In genomic region chr9:39509412-39509811, GRCm38 (mm10) we compare ENCODE assay signal across 33 mouse cellular contexts. TPM values are rescaled to one million over a fixed set of nuclear protein-coding genes. Genes with fewer than 3 reads are reported as not detected.
A peak's percentile ranks its signal among the peaks of the same experiment; 100 is the strongest.
DNase-seq lines count a peak whose midpoint lies in the region; ATAC-seq and TF ChIP-seq lines count a peak whose summit lies in the region.
"Had no signal": no experiment of that assay in that cellular context is flagged by ENCODE, and none has a peak within 500 bp of the region (broad histone marks: within the 10 kb centered on the region; RNA-seq: fewer than 3 reads in every experiment).

No protein-coding gene starts in this region.

- no peak overlapping the region for H3K27ac ChIP-seq in forebrain, postnatal 0 days (ENCODE audit: low read depth, low read length)
- H3K27ac ChIP-seq in forebrain, embryonic 12.5 days, result no peak overlapping the region
- no peak overlapping the region for H3K27ac ChIP-seq in midbrain, embryonic 13.5 days
- no peak overlapping the region for H3K27ac ChIP-seq in midbrain, embryonic 10.5 days (replicated peaks)
- 0 out of 2 replicates have a peak overlapping the region, but pooled peaks have one; percentile 10 for H3K27ac ChIP-seq in midbrain, embryonic 16.5 days (ENCODE audit: low read length)
- H3K27ac ChIP-seq: embryonic facial prominence, embryonic 13.5 days; heart, embryonic 13.5 days; layer of hippocampus, adult 2 months; limb, embryonic 10.5 days; limb, embryonic 15.5 days; liver, embryonic 13.5 days had no signal

- H3K27me3 ChIP-seq in forebrain, postnatal 0 days (ENCODE audit: insufficient read depth, low read length), result no peaks in the 10 kb centered on the region
- no peaks in the 10 kb centered on the region for H3K27me3 ChIP-seq in forebrain, embryonic 12.5 days
- no peaks in the 10 kb centered on the region for H3K27me3 ChIP-seq in midbrain, embryonic 13.5 days
- no peaks in the 10 kb centered on the region for H3K27me3 ChIP-seq in midbrain, embryonic 10.5 days (ENCODE audit: low read depth, poor library complexity, severe bottlenecking)
- H3K27me3 ChIP-seq in midbrain, embryonic 16.5 days (ENCODE audit: control insufficient read depth, insufficient read depth, low read depth, low read length), result no peaks in the 10 kb centered on the region
- H3K27me3 ChIP-seq: embryonic facial prominence, embryonic 13.5 days; heart, embryonic 13.5 days; limb, embryonic 15.5 days; liver, embryonic 13.5 days; megakaryocyte, embryonic 14.5 days had no signal

- peak; percentile 8; the same call in 1 of the 2 replicates for ATAC-seq in forebrain, postnatal 0 days
- ATAC-seq in forebrain, embryonic 12.5 days (ENCODE audit: low FRiP score), result no peak; the same call in 1 of the 2 replicates
- peak; percentile 53; the same call in 1 of the 2 replicates for ATAC-seq in midbrain, embryonic 13.5 days
- peak; percentile 51; the same call in 1 of the 2 replicates for ATAC-seq in midbrain, embryonic 16.5 days
- ATAC-seq: lung, postnatal 0 days had no signal

- no peaks in the 10 kb centered on the region for H3K9me3 ChIP-seq in forebrain, postnatal 0 days (ENCODE audit: low read length)
- no peaks in the 10 kb centered on the region for H3K9me3 ChIP-seq in forebrain, embryonic 12.5 days
- H3K9me3 ChIP-seq in midbrain, embryonic 13.5 days, result no peaks in the 10 kb centered on the region
- no peaks in the 10 kb centered on the region for H3K9me3 ChIP-seq in midbrain, embryonic 10.5 days (replicated peaks)
- no peaks in the 10 kb centered on the region for H3K9me3 ChIP-seq in midbrain, embryonic 16.5 days (replicated peaks; ENCODE audit: control insufficient read depth, low read length, poor library complexity, severe bottlenecking)
- H3K9me3 ChIP-seq: embryonic facial prominence, embryonic 13.5 days; heart, embryonic 13.5 days; limb, embryonic 10.5 days; limb, embryonic 15.5 days; liver, embryonic 13.5 days; megakaryocyte, embryonic 14.5 days had no signal

- H3K36me3 ChIP-seq in forebrain, postnatal 0 days (ENCODE audit: insufficient read depth), result no peaks in the 10 kb centered on the region
- no peaks in the 10 kb centered on the region for H3K36me3 ChIP-seq in forebrain, embryonic 12.5 days (replicated peaks)
- H3K36me3 ChIP-seq in midbrain, embryonic 13.5 days, result no peaks in the 10 kb centered on the region
- no peaks in the 10 kb centered on the region for H3K36me3 ChIP-seq in midbrain, embryonic 10.5 days
- H3K36me3 ChIP-seq in midbrain, embryonic 16.5 days (ENCODE audit: control insufficient read depth, insufficient read depth, low read length), result no peaks in the 10 kb centered on the region
- H3K36me3 ChIP-seq: embryonic facial prominence, embryonic 13.5 days; heart, embryonic 13.5 days; limb, embryonic 10.5 days; limb, embryonic 15.5 days; liver, embryonic 13.5 days had no signal

- no peak overlapping the region for H3K4me3 ChIP-seq in forebrain, postnatal 0 days (ENCODE audit: low read depth, low read length)
- no peak overlapping the region for H3K4me3 ChIP-seq in forebrain, embryonic 12.5 days (replicated peaks)
- H3K4me3 ChIP-seq in midbrain, embryonic 13.5 days (replicated peaks), result no peak overlapping the region
- no peak overlapping the region for H3K4me3 ChIP-seq in midbrain, embryonic 10.5 days
- H3K4me3 ChIP-seq in midbrain, embryonic 16.5 days (ENCODE audit: low read depth, low read length), result no peak overlapping the region
- H3K4me3 ChIP-seq: embryonic facial prominence, embryonic 13.5 days; heart, embryonic 13.5 days; layer of hippocampus, adult 2 months; limb, embryonic 10.5 days; limb, embryonic 15.5 days; liver, embryonic 13.5 days; megakaryocyte, embryonic 14.5 days had no signal

- H3K4me2 ChIP-seq in forebrain, postnatal 0 days (ENCODE audit: low read depth), result no peak overlapping the region
- H3K4me2 ChIP-seq in forebrain, embryonic 12.5 days, result no peak overlapping the region
- no peak overlapping the region for H3K4me2 ChIP-seq in midbrain, embryonic 13.5 days (replicated peaks)
- no peak overlapping the region for H3K4me2 ChIP-seq in midbrain, embryonic 16.5 days (ENCODE audit: low read length)
- H3K4me2 ChIP-seq: embryonic facial prominence, embryonic 13.5 days; heart, embryonic 13.5 days; limb, embryonic 15.5 days; liver, embryonic 13.5 days had no signal

- no peaks in the 10 kb centered on the region for H3K4me1 ChIP-seq in forebrain, postnatal 0 days (ENCODE audit: insufficient read depth)
- H3K4me1 ChIP-seq in forebrain, embryonic 12.5 days, result no peaks in the 10 kb centered on the region
- H3K4me1 ChIP-seq in midbrain, embryonic 13.5 days (replicated peaks), result no peaks in the 10 kb centered on the region
- H3K4me1 ChIP-seq in midbrain, embryonic 10.5 days, result no peaks in the 10 kb centered on the region
- H3K4me1 ChIP-seq in midbrain, embryonic 16.5 days (ENCODE audit: control insufficient read depth, insufficient read depth, low read length), result peaks cover 4% of the 10 kb centered on the region
- H3K4me1 ChIP-seq: embryonic facial prominence, embryonic 13.5 days; heart, embryonic 13.5 days; limb, embryonic 10.5 days; limb, embryonic 15.5 days; liver, embryonic 13.5 days; megakaryocyte, embryonic 14.5 days had no signal

- no peak for DNase-seq in forebrain, postnatal 0 days
- DNase-seq in midbrain, embryonic 10.5 days (ENCODE audit: low spot score), result no peak
- DNase-seq in right cerebral cortex, postnatal 36 days (ENCODE audit: low spot score in 2 of 2), result no peak
- DNase-seq in left cerebral cortex, adult 8-10 months (ENCODE audit: low spot score in 2 of 2), result no peak
- DNase-seq: liver, embryonic 13.5 days; lung, adult 18-20 months had no signal

- H3K9ac ChIP-seq in forebrain, postnatal 0 days, result no peak overlapping the region
- H3K9ac ChIP-seq in forebrain, embryonic 12.5 days, result no peak overlapping the region
- H3K9ac ChIP-seq in midbrain, embryonic 13.5 days (replicated peaks), result no peak overlapping the region
- H3K9ac ChIP-seq in midbrain, embryonic 16.5 days (ENCODE audit: low read depth, low read length), result no peak overlapping the region
- H3K9ac ChIP-seq: embryonic facial prominence, embryonic 13.5 days; heart, embryonic 13.5 days; limb, embryonic 15.5 days; liver, embryonic 13.5 days had no signal

- WGBS in forebrain, postnatal 0 days, result 78% methylated on average over 9 of the region's 9 CpGs
- WGBS in forebrain, embryonic 12.5 days, result 84% methylated on average over 9 of the region's 9 CpGs
- 78% methylated on average over 9 of the region's 9 CpGs for WGBS in midbrain, embryonic 13.5 days
- WGBS in midbrain, embryonic 10.5 days, result 81% methylated on average over 9 of the region's 9 CpGs
- 84% methylated on average over 9 of the region's 9 CpGs for WGBS in midbrain, embryonic 16.5 days

- TF ChIP-seq CTCF in forebrain, postnatal 0 days (IDR thresholded peaks at IDR 0.05; ENCODE audit: low read depth), result no peak

RNA-seq across cellular contexts. Expression of gene Olfr957, which starts 6.2 kb away (rescaled TPM):
- total RNA-seq in forebrain, postnatal 0 days (2014; rRNA removed), result not detected in 2 replicates
- not detected in 2 replicates for polyA plus RNA-seq in forebrain, postnatal 0 days (2015; fragmentation: Nextera tagmentation; extraction: Ambion mirVana)
- polyA plus RNA-seq in forebrain, embryonic 12.5 days (2016; fragmentation: Nextera tagmentation; extraction: Ambion mirVana), result 0.13 TPM in 1 of 2 replicates, not detected in the other
- polyA plus RNA-seq in midbrain, embryonic 13.5 days (2015; fragmentation: Nextera tagmentation; extraction: Ambion mirVana), result not detected in 2 replicates
- not detected in 2 replicates for polyA plus RNA-seq in midbrain, embryonic 10.5 days (2016; fragmentation: Nextera tagmentation; extraction: Ambion mirVana)
- not detected in 2 replicates for polyA plus RNA-seq in midbrain, embryonic 16.5 days (2015; fragmentation: Nextera tagmentation; extraction: Ambion mirVana)
- not detected for total RNA-seq in left cerebral cortex, adult 8-10 months (2022)
- total RNA-seq: adrenal gland, adult 18-20 months; adrenal gland, postnatal 25 days; common myeloid progenitor, adult 5-6 weeks; gastrocnemius, postnatal 10 days; heart, adult 8-10 months; heart, postnatal 10 days; hematopoietic stem cell, adult 5-6 weeks; layer of hippocampus, adult 2 months; layer of hippocampus, postnatal 14 days; monocyte, adult 5-6 weeks had no signal
- polyA plus RNA-seq: embryonic facial prominence, embryonic 13.5 days; gonadal fat pad, adult 2 months; heart, embryonic 13.5 days; intestine, embryonic 14.5 days; kidney, adult 2 months; kidney, embryonic 16.5 days; limb, embryonic 10.5 days; limb, embryonic 15.5 days; liver, embryonic 13.5 days; lung, postnatal 0 days; small intestine, adult 2 months; stomach, embryonic 14.5 days; testis, adult 2 months; thymus, postnatal 0 days had no signal

RNA-seq across cellular contexts. Expression of gene Olfr44, which starts 15.6 kb away (rescaled TPM):
- not detected in 2 replicates for total RNA-seq in forebrain, postnatal 0 days (2014; rRNA removed)
- not detected in 2 replicates for polyA plus RNA-seq in forebrain, postnatal 0 days (2015; fragmentation: Nextera tagmentation; extraction: Ambion mirVana)
- not detected in 2 replicates for polyA plus RNA-seq in forebrain, embryonic 12.5 days (2016; fragmentation: Nextera tagmentation; extraction: Ambion mirVana)
- not detected in 2 replicates for polyA plus RNA-seq in midbrain, embryonic 13.5 days (2015; fragmentation: Nextera tagmentation; extraction: Ambion mirVana)
- not detected in 2 replicates for polyA plus RNA-seq in midbrain, embryonic 10.5 days (2016; fragmentation: Nextera tagmentation; extraction: Ambion mirVana)
- polyA plus RNA-seq in midbrain, embryonic 16.5 days (2015; fragmentation: Nextera tagmentation; extraction: Ambion mirVana), result not detected in 2 replicates
- total RNA-seq in left cerebral cortex, adult 8-10 months (2022), result not detected
- total RNA-seq: adrenal gland, adult 18-20 months; adrenal gland, postnatal 25 days; common myeloid progenitor, adult 5-6 weeks; gastrocnemius, postnatal 10 days; heart, adult 8-10 months; heart, postnatal 10 days; hematopoietic stem cell, adult 5-6 weeks; layer of hippocampus, adult 2 months; layer of hippocampus, postnatal 14 days; monocyte, adult 5-6 weeks had no signal
- polyA plus RNA-seq: embryonic facial prominence, embryonic 13.5 days; gonadal fat pad, adult 2 months; heart, embryonic 13.5 days; intestine, embryonic 14.5 days; kidney, adult 2 months; kidney, embryonic 16.5 days; limb, embryonic 10.5 days; limb, embryonic 15.5 days; liver, embryonic 13.5 days; lung, postnatal 0 days; small intestine, adult 2 months; stomach, embryonic 14.5 days; testis, adult 2 months; thymus, postnatal 0 days had no signal

RNA-seq across cellular contexts. Expression of gene Olfr955, which starts 37.7 kb away (rescaled TPM):
- not detected in 2 replicates for total RNA-seq in forebrain, postnatal 0 days (2014; rRNA removed)
- not detected in 2 replicates for polyA plus RNA-seq in forebrain, postnatal 0 days (2015; fragmentation: Nextera tagmentation; extraction: Ambion mirVana)
- polyA plus RNA-seq in forebrain, embryonic 12.5 days (2016; fragmentation: Nextera tagmentation; extraction: Ambion mirVana), result not detected in 2 replicates
- polyA plus RNA-seq in midbrain, embryonic 13.5 days (2015; fragmentation: Nextera tagmentation; extraction: Ambion mirVana), result not detected in 2 replicates
- polyA plus RNA-seq in midbrain, embryonic 10.5 days (2016; fragmentation: Nextera tagmentation; extraction: Ambion mirVana), result not detected in 2 replicates
- polyA plus RNA-seq in midbrain, embryonic 16.5 days (2015; fragmentation: Nextera tagmentation; extraction: Ambion mirVana), result not detected in 2 replicates
- not detected for total RNA-seq in left cerebral cortex, adult 8-10 months (2022)
- total RNA-seq: adrenal gland, adult 18-20 months; adrenal gland, postnatal 25 days; common myeloid progenitor, adult 5-6 weeks; gastrocnemius, postnatal 10 days; heart, adult 8-10 months; heart, postnatal 10 days; hematopoietic stem cell, adult 5-6 weeks; layer of hippocampus, adult 2 months; layer of hippocampus, postnatal 14 days; monocyte, adult 5-6 weeks had no signal
- polyA plus RNA-seq: embryonic facial prominence, embryonic 13.5 days; gonadal fat pad, adult 2 months; heart, embryonic 13.5 days; intestine, embryonic 14.5 days; kidney, adult 2 months; kidney, embryonic 16.5 days; limb, embryonic 10.5 days; limb, embryonic 15.5 days; liver, embryonic 13.5 days; lung, postnatal 0 days; small intestine, adult 2 months; stomach, embryonic 14.5 days; testis, adult 2 months; thymus, postnatal 0 days had no signal

RNA-seq across cellular contexts. Expression of gene Olfr958, which starts 44.4 kb away (rescaled TPM):
- total RNA-seq in forebrain, postnatal 0 days (2014; rRNA removed), result not detected in 2 replicates
- polyA plus RNA-seq in forebrain, postnatal 0 days (2015; fragmentation: Nextera tagmentation; extraction: Ambion mirVana), result not detected in 2 replicates
- not detected in 2 replicates for polyA plus RNA-seq in forebrain, embryonic 12.5 days (2016; fragmentation: Nextera tagmentation; extraction: Ambion mirVana)
- polyA plus RNA-seq in midbrain, embryonic 13.5 days (2015; fragmentation: Nextera tagmentation; extraction: Ambion mirVana), result not detected in 2 replicates
- polyA plus RNA-seq in midbrain, embryonic 10.5 days (2016; fragmentation: Nextera tagmentation; extraction: Ambion mirVana), result not detected in 2 replicates
- polyA plus RNA-seq in midbrain, embryonic 16.5 days (2015; fragmentation: Nextera tagmentation; extraction: Ambion mirVana), result not detected in 2 replicates
- total RNA-seq in left cerebral cortex, adult 8-10 months (2022), result not detected
- total RNA-seq: adrenal gland, adult 18-20 months; adrenal gland, postnatal 25 days; common myeloid progenitor, adult 5-6 weeks; gastrocnemius, postnatal 10 days; heart, adult 8-10 months; heart, postnatal 10 days; hematopoietic stem cell, adult 5-6 weeks; layer of hippocampus, adult 2 months; layer of hippocampus, postnatal 14 days; monocyte, adult 5-6 weeks had no signal
- polyA plus RNA-seq: embryonic facial prominence, embryonic 13.5 days; gonadal fat pad, adult 2 months; heart, embryonic 13.5 days; intestine, embryonic 14.5 days; kidney, adult 2 months; kidney, embryonic 16.5 days; limb, embryonic 10.5 days; limb, embryonic 15.5 days; liver, embryonic 13.5 days; lung, postnatal 0 days; small intestine, adult 2 months; stomach, embryonic 14.5 days; testis, adult 2 months; thymus, postnatal 0 days had no signal

RNA-seq across cellular contexts. Expression of gene Olfr954, which starts 52.9 kb away (rescaled TPM):
- not detected in 2 replicates for total RNA-seq in forebrain, postnatal 0 days (2014; rRNA removed)
- polyA plus RNA-seq in forebrain, postnatal 0 days (2015; fragmentation: Nextera tagmentation; extraction: Ambion mirVana), result not detected in 2 replicates
- polyA plus RNA-seq in forebrain, embryonic 12.5 days (2016; fragmentation: Nextera tagmentation; extraction: Ambion mirVana), result not detected in 2 replicates
- polyA plus RNA-seq in midbrain, embryonic 13.5 days (2015; fragmentation: Nextera tagmentation; extraction: Ambion mirVana), result not detected in 2 replicates
- polyA plus RNA-seq in midbrain, embryonic 10.5 days (2016; fragmentation: Nextera tagmentation; extraction: Ambion mirVana), result not detected in 2 replicates
- not detected in 2 replicates for polyA plus RNA-seq in midbrain, embryonic 16.5 days (2015; fragmentation: Nextera tagmentation; extraction: Ambion mirVana)
- not detected for total RNA-seq in left cerebral cortex, adult 8-10 months (2022)
- total RNA-seq: adrenal gland, adult 18-20 months; adrenal gland, postnatal 25 days; common myeloid progenitor, adult 5-6 weeks; gastrocnemius, postnatal 10 days; heart, adult 8-10 months; heart, postnatal 10 days; hematopoietic stem cell, adult 5-6 weeks; layer of hippocampus, adult 2 months; layer of hippocampus, postnatal 14 days; monocyte, adult 5-6 weeks had no signal
- polyA plus RNA-seq: embryonic facial prominence, embryonic 13.5 days; gonadal fat pad, adult 2 months; heart, embryonic 13.5 days; intestine, embryonic 14.5 days; kidney, adult 2 months; kidney, embryonic 16.5 days; limb, embryonic 10.5 days; limb, embryonic 15.5 days; liver, embryonic 13.5 days; lung, postnatal 0 days; small intestine, adult 2 months; stomach, embryonic 14.5 days; testis, adult 2 months; thymus, postnatal 0 days had no signal
